Mouse (Mus musculus) layer of hippocampus, postnatal 25 days (tissue): Measurements from ENCODE around the gene Rbmxl2. TPM values are rescaled to one million over a fixed set of nuclear protein-coding genes. Genes with fewer than 3 reads are reported as not detected.

Source experiments
- DNase-seq, 2 experiments: peaks; one replicate each; pipeline ENCODE4 v3.0.0; 2022; ENCODE audit warnings: mixed read lengths in 2 of 2, low spot score in 1 of 2; ENCODE audit errors: extremely low spot score in 1 of 2
- total RNA-seq, 2 experiments: library from RNA; stranded (reverse); gene quantifications; 2 replicates each; pipeline ENCODE4 v1.2.3; 2021

The Rbmxl2 gene
- not detected for total RNA-seq

- no peak for DNase-seq
Observed at GRCm38 (mm10) chr7:107209204-107209860, at the start of gene Rbmxl2. TSS of gene Rbmxl2 (plus strand) at chr7:107209445.

GRCm38 (mm10) chr7:107166690-107167089 lies 42.6 kb upstream of the Rbmxl2 start, which contains the start of gene Nlrp14:
TSS of gene Nlrp14 (plus strand) at chr7:107166990.
- DNase-seq, result no peak

- DNase-seq, result no peak
Observed at GRCm38 (mm10) chr7:107180406-107180805, 28.8 kb upstream of the Rbmxl2 start.

GRCm38 (mm10) chr7:107201817-107202216 lies 7.4 kb upstream of the Rbmxl2 start:
- DNase-seq, result no peak

GRCm38 (mm10) chr7:107207843-107208242 lies 1.4 kb upstream of the Rbmxl2 start:
- DNase-seq, result no peak

- DNase-seq, result no peak
Observed at GRCm38 (mm10) chr7:107210126-107210576, 906 bp downstream of the Rbmxl2 start.

GRCm38 (mm10) chr7:107215723-107216122 lies 6.5 kb downstream of the Rbmxl2 start:
- DNase-seq, result no peak

GRCm38 (mm10) chr7:107216845-107217244 lies 7.6 kb downstream of the Rbmxl2 start:
- no peak for DNase-seq

- DNase-seq, result no peak
Observed at GRCm38 (mm10) chr7:107236854-107237253, 27.6 kb downstream of the Rbmxl2 start.

- DNase-seq, result no peak
Observed at GRCm38 (mm10) chr7:107237498-107237897, 28.3 kb downstream of the Rbmxl2 start.

GRCm38 (mm10) chr7:107241371-107241883 lies 32.2 kb downstream of the Rbmxl2 start:
- no peak for DNase-seq

- DNase-seq, result no peak
Observed at GRCm38 (mm10) chr7:107250211-107250985, 41.2 kb downstream of the Rbmxl2 start.

- no peak for DNase-seq
Observed at GRCm38 (mm10) chr7:107253355-107253754, 44.1 kb downstream of the Rbmxl2 start.

- no peak for DNase-seq
Observed at GRCm38 (mm10) chr7:107259936-107260335, 50.7 kb downstream of the Rbmxl2 start.

Other genes starting within 250 kb of the Rbmxl2 start
- under 1 TPM; 0.07 to 0.10 TPM for gene Olfr6, start 245.5 kb upstream of the Rbmxl2 start, total RNA-seq
- not detected for gene Olfr711, start 234.0 kb upstream of the Rbmxl2 start, total RNA-seq
- gene Olfr2, start 203.4 kb upstream of the Rbmxl2 start, total RNA-seq, result not detected
- gene Olfr713, start 178.3 kb upstream of the Rbmxl2 start, total RNA-seq, result not detected
- not detected for gene Olfr714, start 138.5 kb upstream of the Rbmxl2 start, total RNA-seq
- not detected for gene Olfr17, start 116.2 kb upstream of the Rbmxl2 start, total RNA-seq
- gene Olfr715b, start 99.1 kb upstream of the Rbmxl2 start, total RNA-seq, result not detected
- gene Olfr715, start 78.4 kb upstream of the Rbmxl2 start, total RNA-seq, result not detected
- gene Olfr716, start 71.1 kb upstream of the Rbmxl2 start, total RNA-seq, result not detected
- gene Nlrp14, start 42.5 kb upstream of the Rbmxl2 start, total RNA-seq, result not detected
- gene Syt9, start 161.3 kb downstream of the Rbmxl2 start, total RNA-seq, result 1 to 10 TPM; 3.7 to 5.9 TPM